Mouse (Mus musculus): ENCODE measurements around the gene Mrps35.

DNA sequence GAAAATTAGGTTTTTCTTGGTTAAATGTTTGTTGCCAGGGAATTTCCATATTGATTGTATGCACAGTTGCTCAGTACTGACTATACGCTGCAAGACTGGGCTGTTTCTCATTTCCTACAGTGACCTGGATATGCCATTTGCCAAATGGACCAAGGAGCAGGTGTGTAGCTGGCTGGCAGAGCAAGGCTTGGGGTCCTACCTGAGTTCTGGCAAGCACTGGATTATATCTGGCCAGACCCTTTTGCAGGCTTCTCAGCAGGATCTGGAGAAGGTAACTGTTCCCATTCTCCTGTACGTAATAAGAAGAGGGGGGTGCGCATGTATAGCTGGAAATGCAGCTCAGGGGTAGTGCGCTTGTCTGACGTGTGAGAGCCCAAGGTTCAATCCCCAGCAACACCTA lies 21.4 kb upstream of the Mrps35 start:
- TF ChIP-seq TAL1 (IDR thresholded peaks at IDR 0.05; ENCODE audit: low read length): no peak
- no peak for TF ChIP-seq GATA1 (IDR thresholded peaks at IDR 0.05; ENCODE audit: low read length)
